Mouse (Mus musculus) cerebellum, adult 2 months (tissue): ENCODE results near the gene Tnnc1.

Experiments
- CTCF ChIP-seq: fragments of 200-500 bp; IDR thresholded peaks from 2 replicates; pipeline ENCODE4 v1.5.1; 2011; ENCODE audit warnings: low read depth, mild to moderate bottlenecking, control low read depth, low read length, moderate library complexity, borderline replicate concordance; ENCODE audit not compliant: insufficient read depth
- POLR2A ChIP-seq: fragments of 200-500 bp; IDR thresholded peaks from 2 replicates; pipeline ENCODE4 v1.6.1; 2011; ENCODE audit warnings: low read length, control low read depth, borderline replicate concordance; ENCODE audit not compliant: insufficient read depth

DNA sequence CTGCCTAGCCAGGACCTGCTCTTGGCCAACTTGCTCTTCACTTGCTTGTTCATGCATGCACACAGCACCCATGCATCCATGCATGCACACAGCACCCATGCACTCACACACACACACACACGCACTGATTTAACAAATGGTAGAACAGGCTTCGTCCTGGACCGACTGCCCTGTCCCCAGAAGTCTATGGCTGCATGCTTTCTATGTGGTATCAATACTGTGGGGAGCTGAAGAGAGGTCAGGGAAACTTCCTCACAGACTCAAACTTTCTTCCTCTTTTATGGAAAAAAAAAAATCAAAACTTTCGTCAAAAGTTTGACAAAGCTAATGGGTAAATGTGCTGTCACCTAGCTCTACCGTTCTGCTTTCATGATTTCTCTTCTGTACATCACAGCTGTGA, 24.6 kb upstream of the Tnnc1 start:
- no peak for TF ChIP-seq POLR2A
- TF ChIP-seq CTCF, result no peak
